Mouse (Mus musculus) MEL (cell line): ENCODE data around the gene A3galt2. TPM values are rescaled to one million over a fixed set of nuclear protein-coding genes. Genes with fewer than 3 reads are reported as not detected.

Source experiments
- DNase-seq: peaks from one replicate; pipeline ENCODE4 v3.0.0; 2011; ENCODE audit warnings: low read depth, low spot score
- H3K27ac ChIP-seq: 2 replicates; pipeline ENCODE4 v1.5.1; 2012; ENCODE audit warnings: low read depth, mild to moderate bottlenecking, control low read depth, low read length, moderate library complexity; ENCODE audit not compliant: control insufficient read depth
- H3K27me3 ChIP-seq, 2 experiments: fragments of 150-350 bp in 1 of 2; sonication (generic) in 1 of 2; 2 replicates each; pipeline ENCODE4 v1.6.1; 2012; ENCODE audit warnings: low read length in 2 of 2, mild to moderate bottlenecking in 2 of 2, improper control_type of control experiment in 1 of 2, moderate library complexity in 1 of 2; ENCODE audit not compliant: insufficient read depth in 2 of 2, control insufficient read depth in 1 of 2
- H3K36me3 ChIP-seq, 2 experiments: 2 replicates each; pipeline ENCODE4 v1.6.1; 2012 to 2014; ENCODE audit warnings: low read length in 2 of 2, improper control_type of control experiment in 1 of 2, inconsistent platforms in 1 of 2, mild to moderate bottlenecking in 1 of 2; ENCODE audit not compliant: insufficient read depth in 2 of 2, control insufficient read depth in 1 of 2
- H3K4me1 ChIP-seq, 2 experiments: fragments of 150-350 bp in 1 of 2; sonication (generic) in 1 of 2; 2 replicates each; pipeline ENCODE4 v1.6.1; 2012; ENCODE audit warnings: low read length in 2 of 2, improper control_type of control experiment in 1 of 2, mild to moderate bottlenecking in 1 of 2; ENCODE audit not compliant: insufficient read depth in 2 of 2, control insufficient read depth in 1 of 2
- H3K4me3 ChIP-seq, 2 experiments: fragments of 150-350 bp in 1 of 2; sonication (generic) in 1 of 2; 2 replicates each; pipeline ENCODE4 v1.5.1; 2012; ENCODE audit warnings: low read depth in 2 of 2, low read length in 2 of 2, mild to moderate bottlenecking in 2 of 2, moderate library complexity in 2 of 2, control low read depth in 1 of 2, improper control_type of control experiment in 1 of 2; ENCODE audit not compliant: control insufficient read depth in 1 of 2, insufficient read depth in 1 of 2
- H3K79me2 ChIP-seq: 2 replicates; pipeline ENCODE4 v1.6.1; 2012; ENCODE audit warnings: mild to moderate bottlenecking, low read length, moderate library complexity; ENCODE audit not compliant: control insufficient read depth, poor library complexity, insufficient read depth
- H3K9ac ChIP-seq: 2 replicates; pipeline ENCODE4 v1.6.1; 2012; ENCODE audit warnings: low read depth, mild to moderate bottlenecking, control low read depth, low read length, moderate library complexity; ENCODE audit not compliant: control insufficient read depth, poor library complexity, severe bottlenecking
- H3K9me3 ChIP-seq: fragments of 150-350 bp; sonication (generic); replicated peaks from 2 replicates; pipeline ENCODE4 v1.6.1; 2012; ENCODE audit warnings: mild to moderate bottlenecking, low read length, improper control_type of control experiment, moderate library complexity; ENCODE audit not compliant: insufficient read depth
- BHLHE40 ChIP-seq: IDR thresholded peaks from 2 replicates; pipeline ENCODE4 v1.6.1; 2012; ENCODE audit warnings: low read depth, mild to moderate bottlenecking, inconsistent platforms, low read length, improper control_type of control experiment, borderline replicate concordance
- CHD1 ChIP-seq: IDR thresholded peaks from 2 replicates; pipeline ENCODE4 v1.6.1; 2012; ENCODE audit warnings: low read depth, mild to moderate bottlenecking, inconsistent platforms, low read length, improper control_type of control experiment
- CTCF ChIP-seq, 3 experiments: IDR thresholded peaks in 2 of 3; conservative IDR thresholded peaks in 1 of 3; 2 replicates each; pipeline ENCODE4 v1.5.1; 2011 to 2012; ENCODE audit warnings: low read length in 3 of 3, low read depth in 2 of 3, mild to moderate bottlenecking in 2 of 3, improper control_type of control experiment in 1 of 3, inconsistent platforms in 1 of 3, mixed read lengths in 1 of 3, moderate library complexity in 1 of 3; ENCODE audit not compliant: control insufficient read depth in 1 of 3, insufficient read depth in 1 of 3, poor library complexity in 1 of 3, severe bottlenecking in 1 of 3
- E2F4 ChIP-seq: IDR thresholded peaks from 2 replicates; pipeline ENCODE4 v1.6.1; 2011; ENCODE audit warnings: low read depth, low read length, improper control_type of control experiment, borderline replicate concordance
- ELF1 ChIP-seq: IDR thresholded peaks from 2 replicates; pipeline ENCODE4 v1.6.1; 2014; ENCODE audit warnings: low read depth, mild to moderate bottlenecking, inconsistent platforms, low read length, improper control_type of control experiment, moderate library complexity
- EP300 ChIP-seq, 2 experiments: IDR thresholded peaks; 2 replicates each; pipeline ENCODE4 v1.6.1; 2011; ENCODE audit warnings: improper control_type of control experiment in 2 of 2, low read length in 2 of 2, low read depth in 1 of 2, mild to moderate bottlenecking in 1 of 2
- ETS1 ChIP-seq: IDR thresholded peaks from 2 replicates; pipeline ENCODE4 v1.6.1; 2012; ENCODE audit warnings: low read depth, mild to moderate bottlenecking, inconsistent platforms, low read length, improper control_type of control experiment, moderate library complexity
- GATA1 ChIP-seq: IDR thresholded peaks from 2 replicates; pipeline ENCODE4 v1.6.1; 2011; ENCODE audit warnings: low read depth, low read length, improper control_type of control experiment
- JUND ChIP-seq: IDR thresholded peaks from 2 replicates; pipeline ENCODE4 v1.6.1; 2011; ENCODE audit warnings: low read depth, mild to moderate bottlenecking, improper control_type of control experiment, low read length
- MAX ChIP-seq: IDR thresholded peaks from 2 replicates; pipeline ENCODE4 v1.6.1; 2011; ENCODE audit warnings: low read length, improper control_type of control experiment
- MAZ ChIP-seq: IDR thresholded peaks from 2 replicates; pipeline ENCODE4 v1.6.1; 2012; ENCODE audit warnings: low read depth, mild to moderate bottlenecking, inconsistent platforms, low read length, improper control_type of control experiment
- MYB ChIP-seq: IDR thresholded peaks from 2 replicates; pipeline ENCODE4 v1.6.1; 2011; ENCODE audit warnings: mild to moderate bottlenecking, low read depth, low read length, improper control_type of control experiment
- MYC ChIP-seq: IDR thresholded peaks from 2 replicates; pipeline ENCODE4 v1.6.1; 2011; ENCODE audit warnings: low read depth, mild to moderate bottlenecking, low read length, improper control_type of control experiment, moderate library complexity
- POLR2AphosphoS2 ChIP-seq: IDR thresholded peaks from 2 replicates; pipeline ENCODE4 v1.6.1; 2011; ENCODE audit warnings: low read length, improper control_type of control experiment
- POLR2AphosphoS5 ChIP-seq: IDR thresholded peaks from 2 replicates; pipeline ENCODE4 v1.6.1; 2012; ENCODE audit warnings: low read depth, borderline replicate concordance, mild to moderate bottlenecking, inconsistent platforms, low read length, moderate library complexity, mixed read lengths
- RAD21 ChIP-seq: IDR thresholded peaks from 2 replicates; pipeline ENCODE4 v1.6.1; 2011; ENCODE audit warnings: mild to moderate bottlenecking, low read depth, low read length, improper control_type of control experiment
- RCOR1 ChIP-seq: IDR thresholded peaks from 2 replicates; pipeline ENCODE4 v1.6.1; 2012; ENCODE audit warnings: low read depth, mild to moderate bottlenecking, inconsistent platforms, low read length, improper control_type of control experiment
- SIN3A ChIP-seq: IDR thresholded peaks from 2 replicates; pipeline ENCODE4 v1.6.1; 2012; ENCODE audit warnings: low read length, improper control_type of control experiment, inconsistent platforms
- SMC3 ChIP-seq: IDR thresholded peaks from 2 replicates; pipeline ENCODE4 v1.6.1; 2011; ENCODE audit warnings: low read depth, low read length, improper control_type of control experiment
- TAL1 ChIP-seq: IDR thresholded peaks from 2 replicates; pipeline ENCODE4 v1.6.1; 2012; ENCODE audit warnings: mild to moderate bottlenecking, inconsistent platforms, low read length, moderate library complexity, mixed read lengths
- TBP ChIP-seq: IDR thresholded peaks from 2 replicates; pipeline ENCODE4 v1.8.0; 2011; ENCODE audit warnings: low read depth, low read length, improper control_type of control experiment
- TCF12 ChIP-seq: IDR thresholded peaks from 2 replicates; pipeline ENCODE4 v1.6.1; 2014; ENCODE audit warnings: low read depth, mild to moderate bottlenecking, inconsistent platforms, low read length, improper control_type of control experiment, moderate library complexity
- UBTF ChIP-seq: IDR thresholded peaks from 2 replicates; pipeline ENCODE4 v1.6.1; 2012; ENCODE audit warnings: low read depth, mild to moderate bottlenecking, inconsistent platforms, low read length, improper control_type of control experiment, moderate library complexity, borderline replicate concordance; ENCODE audit not compliant: insufficient read depth
- ZMIZ1 ChIP-seq: IDR thresholded peaks from 2 replicates; pipeline ENCODE4 v1.6.1; 2012; ENCODE audit warnings: low read depth, mild to moderate bottlenecking, inconsistent platforms, low read length, improper control_type of control experiment, moderate library complexity
- polyA plus RNA-seq, 2 experiments: library from polyadenylated mRNA; stranded (reverse) in 1 of 2; unstranded in 1 of 2; fragments of >175 nt in 1 of 2; fragments of >200 nt in 1 of 2; gene quantifications; 2 replicates each; pipeline versions ENCODE4 v1.2.1 to v1.2.4; 2012; ENCODE audit warnings: low replicate concordance in 2 of 2, low read depth in 1 of 2; ENCODE audit not compliant: insufficient read length in 2 of 2, insufficient read depth in 1 of 2, missing spikeins in 1 of 2
- total RNA-seq: library from RNA; depleted of rRNA; stranded (reverse); fragments of 300-350 nt; gene quantifications from 2 replicates; pipeline ENCODE4 v1.2.3, GENCODE M21; 2012

The A3galt2 gene
- total and polyA plus RNA-seq, 3 experiments = 0.06 TPM; not detected in 2

- TF ChIP-seq EP300 (IDR thresholded peaks at IDR 0.05; ENCODE audit: low read depth in 1 of 2, low read length in 2 of 2) (peak; percentile 38 to 71; a peak in 2 of 4 replicates), MYC (no peak), MAX (no peak), GATA1 (peak; percentile 12; the same call in 1 of the 2 replicates), SIN3A (peak; percentile 37), TCF12 (peak; percentile 77), JUND (no peak), MYB (no peak), E2F4 (no peak), UBTF (no peak), CTCF (IDR thresholded peaks at IDR 0.05 in 2 of 3, conservative IDR thresholded peaks at IDR 0.05 in 1 of 3; ENCODE audit: control insufficient read depth in 1 of 3, insufficient read depth in 1 of 3, low read depth in 2 of 3, low read length in 3 of 3, poor library complexity in 1 of 3, severe bottlenecking in 1 of 3) (0 out of 6 replicates have a peak, but pooled peaks of 2 of the 3 experiments have one; percentile 3 to 7), TBP (no peak), CHD1 (no peak), ZMIZ1 (no peak), SMC3 (no peak), RAD21 (peak; percentile 0; the same call in 1 of the 2 replicates), RCOR1 (peak; percentile 74), TAL1 (peak; percentile 74), ETS1 (no peak), ELF1 (no peak), MAZ (no peak), POLR2AphosphoS5 (no peak), POLR2AphosphoS2 (no peak), BHLHE40 (0 out of 2 replicates have a peak, but pooled peaks have one; percentile 16)
- TF ChIP-seq, all 39 proteins: peak for 9
- Histone ChIP-seq H3K36me3 (peaks cover 0 to 8% of the 10 kb centered on the region in 2 experiments; a peak in 2 of 4 replicates), H3K9me3 (no peaks in the 10 kb centered on the region), H3K4me3 (no peak overlapping the region), H3K27ac (no peak overlapping the region), H3K79me2 (peaks cover 5% of the 10 kb centered on the region; the same call in 1 of the 2 replicates), H3K9ac (no peak overlapping the region), H3K4me1 (peaks cover 0 to 23% of the 10 kb centered on the region in 2 experiments; a peak in 3 of 4 replicates), H3K27me3 (no peaks in the 10 kb centered on the region)
- DNase-seq = peak; percentile 74
These were observed 45.9 kb upstream of the A3galt2 start for GRCm38 (mm10) chr4:128709061-128709780.
